Mouse (Mus musculus) thymus, adult 2 months (tissue): Measurements from ENCODE around the gene Lrba. TPM values are rescaled to one million over a fixed set of nuclear protein-coding genes. Genes with fewer than 3 reads are reported as not detected.

Source experiments
- DNase-seq: peaks from one replicate; pipeline ENCODE4 v3.0.0; 2021
- H3K27ac ChIP-seq: fragments of 200-500 bp; 2 replicates; pipeline ENCODE4 v1.5.1; 2012; ENCODE audit warnings: low read length, control low read depth; ENCODE audit not compliant: control insufficient read depth, insufficient read depth
- H3K27me3 ChIP-seq: fragments of 200-500 bp; 2 replicates; pipeline ENCODE4 v1.6.1; 2012; ENCODE audit warnings: mild to moderate bottlenecking, low read length, moderate library complexity, mixed read lengths; ENCODE audit not compliant: control insufficient read depth, insufficient read depth
- H3K36me3 ChIP-seq: fragments of 200-500 bp; 2 replicates; pipeline ENCODE4 v1.6.1; 2012; ENCODE audit warnings: mild to moderate bottlenecking, low read length, moderate library complexity; ENCODE audit not compliant: control insufficient read depth, insufficient read depth
- H3K4me1 ChIP-seq: fragments of 200-500 bp; replicated peaks from 2 replicates; pipeline ENCODE4 v1.6.1; 2012; ENCODE audit warnings: low read length; ENCODE audit not compliant: control insufficient read depth, insufficient read depth
- H3K4me3 ChIP-seq: fragments of 200-500 bp; 2 replicates; pipeline ENCODE4 v1.5.1; 2012; ENCODE audit warnings: mild to moderate bottlenecking, low read length, control low read depth, moderate library complexity; ENCODE audit not compliant: control insufficient read depth, insufficient read depth
- CTCF ChIP-seq: fragments of 200-500 bp; IDR thresholded peaks from 2 replicates; pipeline ENCODE4 v1.5.1; 2012; ENCODE audit warnings: mild to moderate bottlenecking, control low read depth, low read length, moderate library complexity, borderline replicate concordance; ENCODE audit not compliant: control insufficient read depth, poor library complexity, insufficient read depth; ENCODE audit errors: extremely low read depth
- POLR2A ChIP-seq: fragments of 200-500 bp; IDR thresholded peaks from 2 replicates; pipeline ENCODE4 v1.6.1; 2012; ENCODE audit warnings: mild to moderate bottlenecking, low read length, control low read depth, moderate library complexity; ENCODE audit not compliant: control insufficient read depth, poor library complexity, insufficient read depth; ENCODE audit errors: extremely low read depth
- WGBS: fragments of 180-500 bp; shearing (Covaris S2); methylation state at CpG from one replicate; pipeline ENCODE4 v1.1.7; 2018; 5-methylcytosine and 5-hydroxymethylcytosine counted together
- polyA plus RNA-seq: library from polyadenylated mRNA; depleted of rRNA; stranded (reverse); fragments of >200 nt; gene quantifications from 2 replicates; pipeline ENCODE4 v1.2.3, GENCODE M21; 2012

The Lrba gene
- polyA plus RNA-seq, 1 experiment, result 14.5 TPM

- H3K36me3 ChIP-seq, result no peaks in the 10 kb centered on the region
- 100% methylated on average over 1 of the region's 1 CpGs for WGBS
These were observed 464.0 kb downstream of the Lrba start for GRCm38 (mm10) chr3:86688438-86688837.

GRCm38 (mm10) chr3:86689305-86689704, 464.8 kb downstream of the Lrba start:
- TF ChIP-seq CTCF, result no peak
- no peak for TF ChIP-seq POLR2A
- Histone ChIP-seq H3K36me3 (no peaks in the 10 kb centered on the region), H3K4me3 (no peak overlapping the region), H3K4me1 (no peaks in the 10 kb centered on the region), H3K27me3 (no peaks in the 10 kb centered on the region), H3K27ac (no peak overlapping the region)
- 87% methylated on average over 7 of the region's 7 CpGs for WGBS
- no peak for DNase-seq

More at GRCm38 (mm10) chr3:86688438-86688837, 464.0 kb downstream of the Lrba start:
- no peaks in the 10 kb centered on the region for H3K27me3 ChIP-seq
- H3K27ac ChIP-seq, result no peak overlapping the region
- no peak overlapping the region for H3K4me3 ChIP-seq
- no peak for TF ChIP-seq CTCF
- no peak for TF ChIP-seq POLR2A
- DNase-seq, result no peak
- H3K4me1 ChIP-seq, result no peaks in the 10 kb centered on the region

- TF ChIP-seq POLR2A (no peak), CTCF (no peak)
- Histone ChIP-seq H3K4me1 (no peaks in the 10 kb centered on the region), H3K36me3 (no peaks in the 10 kb centered on the region), H3K27me3 (no peaks in the 10 kb centered on the region), H3K4me3 (no peak overlapping the region), H3K27ac (no peak overlapping the region)
- no peak for DNase-seq
These were observed 468.3 kb downstream of the Lrba start for GRCm38 (mm10) chr3:86692779-86693178.

GRCm38 (mm10) chr3:86693553-86693952, 469.1 kb downstream of the Lrba start:
- H3K4me3 ChIP-seq, result no peak overlapping the region
- H3K4me1 ChIP-seq, result no peaks in the 10 kb centered on the region
- 93% methylated on average over 7 of the region's 7 CpGs for WGBS
- no peaks in the 10 kb centered on the region for H3K27me3 ChIP-seq
- no peaks in the 10 kb centered on the region for H3K36me3 ChIP-seq
- DNase-seq, result no peak
- H3K27ac ChIP-seq, result no peak overlapping the region
- TF ChIP-seq POLR2A, result no peak
- TF ChIP-seq CTCF, result no peak

GRCm38 (mm10) chr3:86698947-86699346, 474.5 kb downstream of the Lrba start:
- Histone ChIP-seq H3K4me1 (no peaks in the 10 kb centered on the region), H3K27me3 (no peaks in the 10 kb centered on the region), H3K4me3 (no peak overlapping the region), H3K36me3 (no peaks in the 10 kb centered on the region), H3K27ac (no peak overlapping the region)
- WGBS, result 92% methylated on average over 2 of the region's 2 CpGs
- no peak for DNase-seq
- TF ChIP-seq POLR2A, result no peak
- no peak for TF ChIP-seq CTCF

DNA sequence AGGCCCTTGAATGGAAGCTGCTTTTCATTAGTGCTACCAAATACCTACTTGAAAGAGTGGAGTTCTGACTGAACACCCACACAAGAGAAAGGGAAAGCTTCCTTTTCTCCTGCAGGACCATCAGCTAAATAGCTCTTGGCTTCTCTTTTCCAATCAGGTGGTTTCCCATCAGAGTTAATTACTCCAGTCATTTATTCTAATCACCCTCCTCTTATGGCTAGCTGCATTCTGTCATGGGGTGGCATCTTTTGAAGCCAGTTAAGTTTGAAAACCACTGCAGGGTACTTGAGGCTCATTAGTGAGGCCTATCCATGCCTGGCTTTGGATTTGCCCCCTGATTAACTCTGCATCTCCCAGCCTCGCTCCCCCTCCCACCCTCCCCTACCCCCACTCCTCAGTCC, 476.7 kb downstream of the Lrba start:
- Histone ChIP-seq H3K4me3 (no peak overlapping the region), H3K36me3 (no peaks in the 10 kb centered on the region), H3K27ac (no peak overlapping the region), H3K27me3 (no peaks in the 10 kb centered on the region), H3K4me1 (no peaks in the 10 kb centered on the region)
- DNase-seq, result no peak
- TF ChIP-seq CTCF (no peak), POLR2A (no peak)
- 100% methylated on average over 1 of the region's 1 CpGs for WGBS

- no peak for DNase-seq
- TF ChIP-seq CTCF, result no peak
- TF ChIP-seq POLR2A, result no peak
- H3K4me1 ChIP-seq, result no peaks in the 10 kb centered on the region
- H3K4me3 ChIP-seq, result no peak overlapping the region
- no peaks in the 10 kb centered on the region for H3K36me3 ChIP-seq
- no peaks in the 10 kb centered on the region for H3K27me3 ChIP-seq
- 87% methylated on average over 4 of the region's 4 CpGs for WGBS
- H3K27ac ChIP-seq, result no peak overlapping the region
These were observed 485.0 kb downstream of the Lrba start for GRCm38 (mm10) chr3:86709472-86709871.

GRCm38 (mm10) chr3:86711530-86711929, 487.1 kb downstream of the Lrba start:
- Histone ChIP-seq H3K27ac (no peak overlapping the region), H3K4me3 (no peak overlapping the region), H3K36me3 (no peaks in the 10 kb centered on the region), H3K4me1 (no peaks in the 10 kb centered on the region; the same call in 1 of the 2 replicates), H3K27me3 (no peaks in the 10 kb centered on the region)
- TF ChIP-seq POLR2A, result no peak
- no peak for TF ChIP-seq CTCF
- WGBS, result 93% methylated on average over 1 of the region's 1 CpGs
- DNase-seq, result no peak
